Mouse (Mus musculus) myocyte (in vitro differentiated cells): ENCODE results near the gene Taf8. TPM values are rescaled to one million over a fixed set of nuclear protein-coding genes. Genes with fewer than 3 reads are reported as not detected.

Source experiments
- H3K27me3 ChIP-seq: one replicate; pipeline ENCODE4 v1.6.1; 2011; ENCODE audit not compliant: control insufficient read depth, insufficient read depth, insufficient read length
- H3K36me3 ChIP-seq: one replicate; pipeline ENCODE4 v1.6.1; 2011; ENCODE audit not compliant: control insufficient read depth, insufficient read depth
- H3K4me2 ChIP-seq: one replicate; pipeline ENCODE4 v1.6.1; 2011; ENCODE audit warnings: low read depth, control low read depth
- H3K4me3 ChIP-seq: one replicate; pipeline ENCODE4 v1.5.1; 2011; ENCODE audit warnings: mild to moderate bottlenecking, control low read depth, moderate library complexity
- H3K79me2 ChIP-seq: one replicate; pipeline ENCODE4 v1.6.1; 2011; ENCODE audit not compliant: control insufficient read depth, insufficient read depth
- H3ac ChIP-seq: one replicate; pipeline ENCODE4 v1.6.1; 2011; ENCODE audit not compliant: control insufficient read depth, insufficient read length
- CEBPB ChIP-seq: IDR thresholded peaks from 2 replicates; pipeline ENCODE4 v1.6.1; 2011; ENCODE audit warnings: mild to moderate bottlenecking, moderate library complexity; ENCODE audit not compliant: poor library complexity, insufficient read depth, severe bottlenecking
- E2F4 ChIP-seq: IDR thresholded peaks from one replicate; pipeline ENCODE4 v1.6.1; 2011; ENCODE audit warnings: mild to moderate bottlenecking, control low read depth, moderate library complexity; ENCODE audit not compliant: insufficient read depth
- MAX ChIP-seq: IDR thresholded peaks from one replicate; pipeline ENCODE4 v1.6.1; 2011; ENCODE audit warnings: low read depth, mild to moderate bottlenecking, control low read depth
- MYOD1 ChIP-seq, 3 experiments: IDR thresholded peaks; one replicate each; pipeline ENCODE4 v1.6.1; 2011; ENCODE audit warnings: control low read depth in 2 of 3, low read depth in 2 of 3, mild to moderate bottlenecking in 2 of 3, moderate library complexity in 1 of 3; ENCODE audit not compliant: insufficient read length in 2 of 3, control insufficient read depth in 1 of 3
- MYOG ChIP-seq, 3 experiments: IDR thresholded peaks; one replicate each; pipeline ENCODE4 v1.6.1; 2011; ENCODE audit warnings: control low read depth in 2 of 3, low read depth in 2 of 3, mild to moderate bottlenecking in 2 of 3; ENCODE audit not compliant: insufficient read length in 2 of 3, control insufficient read depth in 1 of 3, insufficient read depth in 1 of 3
- POLR2A ChIP-seq: IDR thresholded peaks from one replicate; pipeline ENCODE4 v1.6.1; 2011; ENCODE audit warnings: low read depth, mild to moderate bottlenecking, control low read depth, moderate library complexity; ENCODE audit not compliant: insufficient read length
- POLR2AphosphoS2 ChIP-seq: IDR thresholded peaks from one replicate; pipeline ENCODE4 v1.6.1; 2011; ENCODE audit warnings: low read depth, control low read depth; ENCODE audit not compliant: insufficient read length
- REST ChIP-seq: IDR thresholded peaks from one replicate; pipeline ENCODE4 v1.6.1; 2011; ENCODE audit warnings: mild to moderate bottlenecking, control low read depth, moderate library complexity; ENCODE audit not compliant: insufficient read depth, insufficient read length
- SRF ChIP-seq: IDR thresholded peaks from one replicate; pipeline ENCODE4 v1.6.1; 2011; ENCODE audit warnings: low read depth; ENCODE audit not compliant: control insufficient read depth, insufficient read length
- TCF12 ChIP-seq: IDR thresholded peaks from one replicate; pipeline ENCODE4 v1.6.1; 2011; ENCODE audit warnings: mild to moderate bottlenecking, control low read depth; ENCODE audit not compliant: poor library complexity, insufficient read depth, severe bottlenecking
- TCF3 ChIP-seq: IDR thresholded peaks from one replicate; pipeline ENCODE4 v1.6.1; 2011; ENCODE audit warnings: low read depth, control low read depth; ENCODE audit not compliant: insufficient read length
- USF1 ChIP-seq: IDR thresholded peaks from one replicate; pipeline ENCODE4 v1.6.1; 2011; ENCODE audit warnings: low read depth, mild to moderate bottlenecking, control low read depth, moderate library complexity
- polyA plus RNA-seq: library from polyadenylated mRNA; unstranded; fragments of >200 nt; fragmentation: generic; extraction: Trizol; gene quantifications from one replicate; pipeline ENCODE4 v1.2.1, GENCODE M21; 2012; ENCODE audit warnings: missing spikeins

The Taf8 gene
- polyA plus RNA-seq, 1 experiment, result 13.4 TPM

DNA sequence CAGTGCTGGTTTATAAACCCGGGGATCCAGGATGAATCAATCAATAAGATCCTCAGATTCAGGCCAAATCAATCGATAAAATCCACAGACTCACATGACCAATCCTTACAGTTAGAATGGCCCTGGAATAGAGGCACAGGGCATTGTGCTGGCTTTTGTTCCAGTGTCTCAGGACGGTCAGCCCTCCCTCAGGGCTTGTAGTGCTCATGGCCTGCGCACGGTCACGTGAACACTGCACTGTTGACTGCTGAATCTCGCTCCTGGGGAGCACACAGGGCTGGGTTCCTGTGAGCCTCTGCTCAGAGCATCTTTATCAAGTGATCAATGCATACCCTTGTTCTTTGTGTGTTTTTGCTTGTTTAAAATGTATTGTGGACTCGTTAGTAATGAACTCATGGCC lies 26.8 kb upstream of the Taf8 start:
- Histone ChIP-seq H3K4me2 (no peak overlapping the region), H3K36me3 (no peaks in the 10 kb centered on the region), H3K27me3 (no peaks in the 10 kb centered on the region), H3ac (no peak overlapping the region), H3K4me3 (no peak overlapping the region), H3K79me2 (no peaks in the 10 kb centered on the region)
- TF ChIP-seq POLR2AphosphoS2, result no peak
- no peak for TF ChIP-seq MYOG (IDR thresholded peaks at IDR 0.05; ENCODE audit: control insufficient read depth in 1 of 3, insufficient read depth in 1 of 3, insufficient read length in 2 of 3, low read depth in 2 of 3)
- TF ChIP-seq USF1, result no peak

DNA sequence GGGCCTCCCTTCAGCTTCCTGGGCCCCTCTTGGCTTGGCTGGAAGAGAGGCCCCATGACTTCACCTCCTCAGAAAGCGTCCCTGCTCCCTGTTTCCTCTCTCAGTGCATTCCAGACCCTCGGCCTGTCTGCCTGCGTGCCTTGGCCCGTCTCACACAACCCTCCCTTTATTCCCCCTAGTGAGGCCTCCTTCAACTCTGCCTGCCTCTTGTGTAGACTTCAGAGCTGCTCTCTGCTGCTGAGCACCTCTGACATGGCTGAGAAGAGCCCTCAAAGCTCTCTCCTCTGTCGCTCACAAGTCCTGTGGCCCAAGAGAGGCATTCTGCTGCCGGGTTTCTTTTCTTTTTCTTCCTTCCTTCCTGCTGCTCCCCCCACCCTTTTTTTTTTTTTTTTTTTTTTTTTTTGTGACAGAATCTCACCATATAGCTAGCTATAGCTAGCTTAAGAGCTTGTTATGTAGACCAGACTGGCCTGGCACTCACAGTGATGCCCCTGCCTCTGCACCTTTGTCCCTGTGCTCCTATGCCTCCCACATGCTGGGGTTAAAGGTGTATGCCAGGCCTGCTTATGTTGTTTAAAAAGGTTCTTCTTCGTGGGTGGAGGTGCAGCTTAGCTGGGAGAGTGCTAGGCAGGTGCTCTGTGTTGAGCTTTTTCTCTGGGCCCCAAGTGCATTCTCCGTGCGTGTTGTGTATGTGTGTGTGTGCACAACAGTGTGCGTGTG lies 25.6 kb upstream of the Taf8 start:
- Histone ChIP-seq H3ac (no peak overlapping the region), H3K27me3 (no peaks in the 10 kb centered on the region), H3K79me2 (no peaks in the 10 kb centered on the region), H3K4me3 (no peak overlapping the region), H3K36me3 (no peaks in the 10 kb centered on the region), H3K4me2 (no peak overlapping the region)
- no peak for TF ChIP-seq POLR2A
- no peak for TF ChIP-seq SRF
- TF ChIP-seq CEBPB, result no peak
- TF ChIP-seq POLR2AphosphoS2, result no peak
- no peak for TF ChIP-seq MYOD1 (IDR thresholded peaks at IDR 0.05; ENCODE audit: control insufficient read depth in 1 of 3, insufficient read length in 2 of 3, low read depth in 2 of 3)
- TF ChIP-seq USF1, result no peak
- TF ChIP-seq TCF12, result no peak
- no peak for TF ChIP-seq E2F4
- TF ChIP-seq MAX, result no peak
- TF ChIP-seq TCF3, result no peak
- TF ChIP-seq MYOG (IDR thresholded peaks at IDR 0.05; ENCODE audit: control insufficient read depth in 1 of 3, insufficient read depth in 1 of 3, insufficient read length in 2 of 3, low read depth in 2 of 3), result no peak
- TF ChIP-seq REST, result no peak

DNA sequence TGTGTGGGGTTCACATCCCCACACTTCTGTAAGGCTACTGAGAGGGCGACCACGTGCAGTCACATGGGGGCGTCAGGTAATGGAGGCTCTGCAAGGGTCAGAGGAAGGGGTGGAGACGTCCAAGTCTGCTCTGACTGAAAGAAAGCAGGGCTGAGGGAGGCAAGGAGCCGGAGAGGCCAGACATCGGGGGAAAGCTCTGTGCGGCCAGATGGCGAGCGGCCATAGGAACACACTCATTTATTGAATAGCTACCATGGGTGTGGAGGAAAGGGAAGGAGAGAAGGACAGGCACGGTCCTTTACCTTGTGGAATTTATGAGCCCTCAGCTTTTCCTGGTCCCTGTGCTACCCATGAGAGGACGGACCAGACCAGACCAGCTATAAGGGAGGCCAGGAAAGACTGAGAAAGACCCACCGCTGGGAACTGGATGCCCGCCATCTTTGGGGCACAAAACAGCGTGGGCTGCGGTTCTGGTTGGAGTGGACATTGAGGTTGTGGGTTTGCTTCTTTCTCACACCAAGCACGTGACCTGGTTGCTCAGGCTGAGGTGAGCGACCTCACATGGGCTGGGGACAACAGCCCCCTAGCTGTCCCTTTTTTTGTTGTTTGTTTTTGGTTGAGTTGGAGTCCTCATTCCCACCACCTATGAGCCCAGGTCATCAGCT lies 24.9 kb upstream of the Taf8 start:
- H3ac ChIP-seq, result no peak overlapping the region
- H3K27me3 ChIP-seq, result no peaks in the 10 kb centered on the region
- no peak for TF ChIP-seq USF1
- no peak for TF ChIP-seq CEBPB
- no peak for TF ChIP-seq E2F4
- no peak for TF ChIP-seq MAX
- no peak for TF ChIP-seq POLR2A
- TF ChIP-seq MYOD1 (IDR thresholded peaks at IDR 0.05; ENCODE audit: control insufficient read depth in 1 of 3, insufficient read length in 2 of 3, low read depth in 2 of 3), result no peak
- no peak for TF ChIP-seq REST
- no peak for TF ChIP-seq SRF
- TF ChIP-seq TCF3, result no peak
- TF ChIP-seq TCF12, result no peak
- no peak for TF ChIP-seq MYOG (IDR thresholded peaks at IDR 0.05; ENCODE audit: control insufficient read depth in 1 of 3, insufficient read depth in 1 of 3, insufficient read length in 2 of 3, low read depth in 2 of 3)
- TF ChIP-seq POLR2AphosphoS2, result no peak
- H3K4me2 ChIP-seq, result no peak overlapping the region
- H3K79me2 ChIP-seq, result no peaks in the 10 kb centered on the region
- no peaks in the 10 kb centered on the region for H3K36me3 ChIP-seq
- H3K4me3 ChIP-seq, result no peak overlapping the region

DNA sequence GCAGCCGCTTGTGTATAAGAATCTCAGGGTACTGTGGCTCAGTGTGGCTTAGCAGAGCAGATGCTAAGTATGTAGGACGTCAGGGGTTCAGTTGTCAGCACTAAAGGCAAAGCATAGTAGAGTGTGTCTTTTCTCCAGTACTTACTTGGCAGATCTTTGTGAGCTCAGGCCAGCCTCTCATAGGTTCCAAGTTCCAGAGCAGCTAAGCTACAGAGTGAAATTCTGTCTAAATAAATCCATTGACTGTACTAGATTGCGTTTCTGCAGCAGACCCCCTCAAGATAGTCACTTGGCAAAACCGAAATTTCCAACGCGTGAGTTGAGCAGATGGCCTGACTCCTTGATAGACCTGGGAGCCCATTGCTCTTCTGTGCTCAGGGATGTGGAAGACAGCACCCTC lies 22.9 kb upstream of the Taf8 start:
- no peaks in the 10 kb centered on the region for H3K79me2 ChIP-seq
- no peaks in the 10 kb centered on the region for H3K27me3 ChIP-seq
- H3K4me3 ChIP-seq, result no peak overlapping the region

More for the DNA sequence above, 22.9 kb upstream of the Taf8 start:
- no peak for TF ChIP-seq TCF12
- no peak for TF ChIP-seq REST
- TF ChIP-seq E2F4, result no peak
- TF ChIP-seq SRF, result no peak
- TF ChIP-seq MYOD1 (IDR thresholded peaks at IDR 0.05; ENCODE audit: control insufficient read depth in 1 of 3, insufficient read length in 2 of 3, low read depth in 2 of 3), result no peak
- TF ChIP-seq MYOG (IDR thresholded peaks at IDR 0.05; ENCODE audit: control insufficient read depth in 1 of 3, insufficient read depth in 1 of 3, insufficient read length in 2 of 3, low read depth in 2 of 3), result no peak
- no peak for TF ChIP-seq MAX
- no peak for TF ChIP-seq USF1
- no peak for TF ChIP-seq POLR2A
- TF ChIP-seq CEBPB, result no peak
- TF ChIP-seq TCF3, result no peak
- TF ChIP-seq POLR2AphosphoS2, result no peak
- Histone ChIP-seq H3K4me2 (no peak overlapping the region), H3K36me3 (no peaks in the 10 kb centered on the region), H3ac (no peak overlapping the region)
